Mouse (Mus musculus) activated CD4-positive, CD25-positive, alpha-beta regulatory T cell, adult 9 weeks (primary cell): ENCODE results near the gene Abcb11. TPM values are rescaled to one million over a fixed set of nuclear protein-coding genes. Genes with fewer than 3 reads are reported as not detected.

ENCODE experiments used
- polyA plus RNA-seq: library from polyadenylated mRNA; unstranded; fragments of 100-300 nt; shearing (Covaris generic); gene quantifications from one replicate; pipeline ENCODE4 v1.2.1, GENCODE M21; 2017

Gene Abcb11
- polyA plus RNA-seq, result 0.44 TPM

DNA sequence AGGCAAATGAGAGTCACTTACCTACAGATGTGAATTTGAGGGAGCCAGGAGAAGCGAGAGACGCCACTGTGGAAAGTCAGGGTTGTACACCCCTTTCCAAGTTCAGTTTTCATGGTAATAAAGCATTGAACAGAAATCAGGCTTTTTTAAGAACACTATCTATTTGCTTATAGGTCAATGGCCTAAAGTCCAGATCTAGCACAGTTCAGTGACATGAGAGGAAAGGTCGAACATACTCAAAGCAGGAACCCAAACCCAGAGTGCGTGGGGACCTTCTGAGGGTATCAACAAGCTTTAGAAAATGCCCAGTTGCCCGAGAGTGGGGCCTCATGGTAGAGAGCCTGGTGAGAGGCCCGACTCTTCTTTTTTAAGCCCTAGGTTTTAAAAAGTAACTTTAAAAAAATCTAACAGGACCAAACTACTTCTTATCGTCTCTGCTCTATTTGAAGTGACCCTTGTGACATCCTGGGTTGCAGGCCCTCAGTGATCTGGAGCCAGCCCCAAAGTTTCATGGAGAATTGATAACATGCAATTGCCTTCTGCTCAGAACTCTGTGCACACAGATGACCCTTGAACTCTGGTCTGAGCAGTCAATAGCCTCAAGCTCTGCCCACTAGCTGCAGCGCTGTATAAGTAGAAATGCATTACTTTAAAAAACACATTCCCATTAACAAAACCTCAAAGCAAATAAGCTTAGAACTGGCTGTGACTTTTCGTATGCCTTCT is at the start of gene Abcb11:
Abcb11 (minus strand) TSS at position 121 of the 726 bp plus-strand sequence.

DNA sequence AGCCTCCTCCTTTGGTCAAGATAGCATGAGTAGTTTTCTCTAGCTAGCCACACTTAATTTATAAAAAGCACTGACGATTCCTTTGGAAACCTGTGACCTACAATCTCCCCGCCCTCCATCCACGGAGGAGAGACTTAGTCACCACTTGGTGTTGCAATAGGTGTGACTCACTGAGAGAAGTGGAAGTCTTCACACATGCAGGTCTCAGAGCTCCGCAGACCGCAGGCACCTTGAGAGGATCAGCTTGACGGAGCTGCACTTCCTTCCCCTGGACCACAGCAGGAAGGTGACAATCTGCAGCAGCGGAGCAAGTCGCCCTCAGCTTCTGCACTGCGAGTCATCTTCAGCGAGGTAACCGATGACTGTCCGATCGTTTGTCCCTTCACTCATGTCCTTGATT is 37.9 kb upstream of the Abcb11 start, which contains the start of gene Dhrs9:
Dhrs9 (plus strand) TSS at position 165 of the 400 bp plus-strand sequence.

DNA sequence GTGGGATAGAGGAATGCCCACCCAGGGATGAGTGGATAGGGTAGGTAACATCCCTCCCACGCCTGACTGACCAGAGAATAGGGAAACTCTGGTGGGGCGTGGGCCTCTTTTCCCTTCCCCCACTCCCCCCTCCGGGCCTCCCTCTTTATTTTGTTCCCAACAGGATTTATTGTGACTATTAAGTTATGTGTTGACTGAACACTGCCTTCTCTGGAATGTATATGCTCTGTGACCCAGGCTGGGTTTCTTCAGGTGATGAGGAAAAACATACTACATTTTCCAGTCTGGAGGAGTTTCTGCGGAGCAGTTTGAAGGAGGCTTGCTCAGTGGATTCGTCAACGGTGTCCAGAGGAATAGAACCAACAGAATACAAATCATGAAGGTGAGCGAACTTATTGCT is 131.6 kb downstream of the Abcb11 start, which contains the start of gene G6pc2:
G6pc2 (plus strand) TSS at position 301 of the 400 bp plus-strand sequence.

GRCm38 (mm10) chr2:69205791-69206351 is 136.5 kb downstream of the Abcb11 start, which contains the start of gene Spc25:
Gene Spc25, minus strand, starts transcription at chr2:69206194.

Other genes with a start within 250 kb of the Abcb11 start
- gene Nostrin, start 206.8 kb downstream of the Abcb11 start, polyA plus RNA-seq, result 0.50 TPM
- 12.2 TPM for gene Spc25, start 136.4 kb downstream of the Abcb11 start, polyA plus RNA-seq
- not detected for gene G6pc2, start 131.5 kb downstream of the Abcb11 start, polyA plus RNA-seq
- gene Dhrs9, start 37.8 kb upstream of the Abcb11 start, polyA plus RNA-seq, result 0.11 TPM
- gene Lrp2, start 243.4 kb upstream of the Abcb11 start, polyA plus RNA-seq, result not detected